Mouse (Mus musculus) heart, embryonic 14.5 days (tissue): Measurements from ENCODE around the gene Tmem51. TPM values are rescaled to one million over a fixed set of nuclear protein-coding genes. Genes with fewer than 3 reads are reported as not detected.
"Not testable (repeated sequence)": the region's sequence is repeated elsewhere in the genome, so short reads cannot be mapped to it uniquely, and the experiment has no call there.

Source experiments
- ATAC-seq: fragments of 200-750 bp; cut with Nextera tagmentation; 2 replicates; pipeline ENCODE4 v1.8.0; 2017; ENCODE audit warnings: low read depth, moderate TSS enrichment; ENCODE audit not compliant: insufficient number of reproducible peaks, insufficient read depth, low FRiP score
- H3K27ac ChIP-seq, 2 experiments: fragments of 200-500 bp in 1 of 2; fragments of 300-500 bp in 1 of 2; sonication (generic) in 1 of 2; replicated peaks in 1 of 2; 2 replicates each; pipeline ENCODE4 v1.5.1; 2012 to 2014; ENCODE audit warnings: low read depth in 2 of 2, low read length in 2 of 2, control low read depth in 1 of 2, mild to moderate bottlenecking in 1 of 2, mixed read lengths in 1 of 2; ENCODE audit not compliant: control insufficient read depth in 1 of 2, insufficient read depth in 1 of 2
- H3K27me3 ChIP-seq: fragments of 300-500 bp; sonication (generic); 2 replicates; pipeline ENCODE4 v1.6.1; 2014; ENCODE audit warnings: mild to moderate bottlenecking, low read length, control low read depth; ENCODE audit not compliant: control insufficient read depth, insufficient read depth
- H3K36me3 ChIP-seq: fragments of 300-500 bp; sonication (generic); 2 replicates; pipeline ENCODE4 v1.6.1; 2014; ENCODE audit warnings: mild to moderate bottlenecking, control low read depth, low read length, mixed read lengths; ENCODE audit not compliant: control insufficient read depth, insufficient read depth
- H3K4me1 ChIP-seq, 2 experiments: fragments of 200-500 bp in 1 of 2; fragments of 300-500 bp in 1 of 2; sonication (generic) in 1 of 2; 2 replicates each; pipeline ENCODE4 v1.6.1; 2012 to 2014; ENCODE audit warnings: low read length in 2 of 2, control low read depth in 1 of 2, mixed read lengths in 1 of 2; ENCODE audit not compliant: control insufficient read depth in 2 of 2, insufficient read depth in 2 of 2
- H3K4me2 ChIP-seq: fragments of 300-500 bp; sonication (generic); 2 replicates; pipeline ENCODE4 v1.6.1; 2014; ENCODE audit warnings: mild to moderate bottlenecking, low read length
- H3K4me3 ChIP-seq, 2 experiments: fragments of 200-500 bp in 1 of 2; fragments of 300-500 bp in 1 of 2; sonication (generic) in 1 of 2; 2 replicates each; pipeline ENCODE4 v1.5.1; 2012 to 2014; ENCODE audit warnings: low read length in 2 of 2, mild to moderate bottlenecking in 2 of 2, control low read depth in 1 of 2, low read depth in 1 of 2, moderate library complexity in 1 of 2; ENCODE audit not compliant: control insufficient read depth in 1 of 2, insufficient read depth in 1 of 2
- H3K9ac ChIP-seq: fragments of 300-500 bp; sonication (generic); 2 replicates; pipeline ENCODE4 v1.6.1; 2014; ENCODE audit warnings: mild to moderate bottlenecking, low read length
- H3K9me3 ChIP-seq: fragments of 300-500 bp; sonication (generic); 2 replicates; pipeline ENCODE4 v1.6.1; 2016; ENCODE audit warnings: low read length, control low read depth; ENCODE audit not compliant: control insufficient read depth
- WGBS: fragments of 180-500 bp; shearing (Covaris S2); extraction: QIAGEN DNeasy Blood & Tissue Kit; methylation state at CpG from one replicate; pipeline ENCODE4 v1.1.7; 2014; 5-methylcytosine and 5-hydroxymethylcytosine counted together
- polyA plus RNA-seq: library from polyadenylated mRNA; unstranded; fragments of >200 nt; fragmentation: Nextera tagmentation; extraction: Ambion mirVana; gene quantifications from 2 replicates; pipeline ENCODE4 v1.2.1, GENCODE M21; 2014

The Tmem51 gene
- polyA plus RNA-seq, 1 experiment from 2014 or later, result 36.4 TPM

GRCm38 (mm10) chr4:142057529-142058216 lies 26.4 kb downstream of the Tmem51 start:
- peaks cover 64 to 75% of the 10 kb centered on the region in 2 experiments for H3K4me1 ChIP-seq
- no peaks in the 10 kb centered on the region for H3K9me3 ChIP-seq
- WGBS, result 44% methylated on average over 22 of the region's 22 CpGs
- no peaks in the 10 kb centered on the region for H3K27me3 ChIP-seq
- H3K27ac ChIP-seq, result peak overlapping the region; percentile 88 to 90
- ATAC-seq, result peak; percentile 84
- H3K4me3 ChIP-seq, result no peak overlapping the region
- no peak overlapping the region for H3K9ac ChIP-seq
- 0 out of 2 replicates have a peak overlapping the region, but pooled peaks have one; percentile 13 for H3K4me2 ChIP-seq
- H3K36me3 ChIP-seq, result no peaks in the 10 kb centered on the region

DNA sequence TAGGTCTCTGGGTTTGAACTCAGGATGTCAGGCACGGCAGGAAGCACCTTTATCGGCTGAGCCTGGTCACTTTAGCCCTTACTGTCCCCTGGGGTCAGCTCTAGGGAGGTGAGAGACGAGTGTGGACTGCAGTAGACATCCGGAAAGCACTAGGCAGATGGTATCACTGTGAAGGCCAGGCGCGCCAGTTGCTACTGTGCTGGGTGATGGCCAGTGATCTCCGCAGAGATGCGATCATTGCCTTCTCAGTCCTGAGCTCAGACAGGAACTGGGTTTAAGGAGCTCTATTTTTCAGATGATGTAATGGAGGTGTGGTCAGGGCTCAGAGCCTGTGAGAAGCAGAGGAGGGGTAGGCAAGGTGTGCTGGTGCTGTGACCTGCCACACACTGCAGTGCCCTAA lies 28.5 kb downstream of the Tmem51 start:
- Histone ChIP-seq H3K4me2 (no peak overlapping the region), H3K4me3 (no peak overlapping the region), H3K27ac (no peak overlapping the region), H3K27me3 (no peaks in the 10 kb centered on the region), H3K4me1 (peaks cover 48 to 68% of the 10 kb centered on the region in 2 experiments), H3K36me3 (no peaks in the 10 kb centered on the region), H3K9me3 (no peaks in the 10 kb centered on the region), H3K9ac (no peak overlapping the region)
- WGBS, result 68% methylated on average over 8 of the region's 8 CpGs
- no peak for ATAC-seq

- peaks cover 39 to 58% of the 10 kb centered on the region in 2 experiments for H3K4me1 ChIP-seq
- H3K4me3 ChIP-seq, result no peak overlapping the region
- 78% methylated on average over 11 of the region's 11 CpGs for WGBS
- H3K27me3 ChIP-seq, result no peaks in the 10 kb centered on the region
- no peaks in the 10 kb centered on the region for H3K36me3 ChIP-seq
- no peaks in the 10 kb centered on the region for H3K9me3 ChIP-seq
- H3K27ac ChIP-seq, result peak overlapping the region; percentile 30 to 70; a peak in 1 of 4 replicates
- no peak overlapping the region for H3K4me2 ChIP-seq
- no peak overlapping the region for H3K9ac ChIP-seq
- no peak for ATAC-seq
Measured at GRCm38 (mm10) chr4:142054580-142054979, 29.5 kb downstream of the Tmem51 start.

DNA sequence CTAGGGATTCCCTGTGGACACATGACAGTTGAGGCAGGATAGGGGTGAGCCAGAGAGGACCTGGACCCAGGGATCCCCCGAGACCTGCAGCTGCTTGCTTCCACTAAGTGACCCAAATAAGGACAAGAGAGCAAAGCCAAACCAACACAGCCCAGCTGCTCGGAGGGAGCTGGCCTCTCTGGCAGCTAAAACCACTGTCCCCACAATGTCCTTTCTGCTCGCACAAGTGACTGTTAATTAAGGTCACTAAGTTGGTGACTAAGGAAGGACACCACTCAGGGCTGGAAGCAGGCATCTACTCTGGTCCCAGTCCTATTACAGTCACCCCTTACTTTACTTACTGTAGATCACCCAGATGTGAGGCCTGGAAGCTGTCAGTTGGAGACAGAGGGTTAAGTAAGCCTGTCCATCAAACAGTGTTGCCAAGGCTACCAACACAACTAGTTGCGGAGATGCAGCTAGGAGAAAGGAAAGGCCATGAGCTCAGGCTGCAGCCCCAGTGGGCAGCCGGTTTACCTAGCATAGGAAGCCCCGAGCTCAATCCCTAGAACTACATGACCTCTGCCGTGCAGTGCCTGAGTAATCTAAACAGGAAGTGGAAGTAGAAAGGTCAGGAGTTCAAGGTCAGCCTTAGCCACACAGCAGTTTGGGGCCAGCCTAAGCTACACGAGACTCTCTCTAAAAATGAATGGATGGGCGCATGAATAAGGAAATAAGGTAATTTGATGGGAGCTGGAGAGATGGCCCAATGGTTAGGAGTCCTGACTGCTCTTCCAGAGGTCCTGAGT lies 30.2 kb downstream of the Tmem51 start:
- Histone ChIP-seq H3K9me3 (no peaks in the 10 kb centered on the region), H3K4me1 (peaks cover 34 to 51% of the 10 kb centered on the region in 2 experiments), H3K27me3 (no peaks in the 10 kb centered on the region), H3K27ac (peak overlapping the region; percentile 59 to 70), H3K9ac (0 out of 2 replicates have a peak overlapping the region, but pooled peaks have one; percentile 18), H3K4me2 (no peak overlapping the region), H3K36me3 (no peaks in the 10 kb centered on the region), H3K4me3 (no peak overlapping the region)
- no peak for ATAC-seq
- 33% methylated on average over 9 of the region's 9 CpGs for WGBS

GRCm38 (mm10) chr4:142053261-142053660 lies 30.8 kb downstream of the Tmem51 start:
- no peak for ATAC-seq
- Histone ChIP-seq H3K36me3 (no peaks in the 10 kb centered on the region), H3K4me2 (no peak overlapping the region), H3K4me3 (no peak overlapping the region), H3K9ac (no peak overlapping the region), H3K9me3 (no peaks in the 10 kb centered on the region), H3K27me3 (no peaks in the 10 kb centered on the region), H3K4me1 (peaks cover 34 to 53% of the 10 kb centered on the region in 2 experiments), H3K27ac (peak overlapping the region; percentile 36 to 70; a peak in 3 of 4 replicates)
- 52% methylated on average over 4 of the region's 4 CpGs for WGBS

- H3K4me1 ChIP-seq, result peaks cover 31 to 54% of the 10 kb centered on the region in 2 experiments
- ATAC-seq, result no peak
Measured at GRCm38 (mm10) chr4:142052391-142053132, 31.5 kb downstream of the Tmem51 start.

DNA sequence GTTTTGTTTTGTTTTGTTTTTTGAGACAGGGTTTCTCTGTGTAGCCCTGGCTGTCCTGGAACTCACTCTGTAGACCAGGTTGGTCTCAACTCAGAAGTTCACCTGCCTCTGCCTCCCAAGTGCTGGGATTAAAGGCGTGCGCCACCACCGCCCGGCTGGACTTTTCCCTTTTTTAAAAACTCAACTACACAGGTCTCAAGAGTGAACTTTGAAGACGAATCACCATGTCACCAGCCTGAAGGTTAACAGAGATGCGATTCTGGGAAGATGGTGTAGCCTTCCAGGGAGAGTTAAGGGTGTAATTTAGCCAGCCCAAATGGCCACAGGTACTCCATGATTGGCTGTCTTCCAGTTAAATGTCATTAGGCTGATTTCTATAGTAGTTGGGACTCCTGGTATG lies 32.2 kb downstream of the Tmem51 start:
- H3K27me3 ChIP-seq, H3K4me3 ChIP-seq, H3K9me3 ChIP-seq, H3K4me2 ChIP-seq, H3K9ac ChIP-seq, H3K27ac ChIP-seq, ATAC-seq, H3K36me3 ChIP-seq: not testable (repeated sequence)
- peaks cover 25 to 47% of the 10 kb centered on the region in 2 experiments for H3K4me1 ChIP-seq
- WGBS, result 83% methylated on average over 6 of the region's 6 CpGs

More at GRCm38 (mm10) chr4:142052391-142053132, 31.5 kb downstream of the Tmem51 start:
- Histone ChIP-seq H3K4me2 (no peak overlapping the region), H3K9me3 (no peaks in the 10 kb centered on the region), H3K36me3 (no peaks in the 10 kb centered on the region), H3K27me3 (no peaks in the 10 kb centered on the region), H3K9ac (no peak overlapping the region), H3K27ac (peak overlapping the region in 1 of 2 experiments; percentile 41; a peak in 1 of 4 replicates), H3K4me3 (no peak overlapping the region)
- WGBS, result 37% methylated on average over 22 of the region's 22 CpGs
